9 mouse cellular contexts compared by ENCODE assay signal in the genomic region with DNA sequence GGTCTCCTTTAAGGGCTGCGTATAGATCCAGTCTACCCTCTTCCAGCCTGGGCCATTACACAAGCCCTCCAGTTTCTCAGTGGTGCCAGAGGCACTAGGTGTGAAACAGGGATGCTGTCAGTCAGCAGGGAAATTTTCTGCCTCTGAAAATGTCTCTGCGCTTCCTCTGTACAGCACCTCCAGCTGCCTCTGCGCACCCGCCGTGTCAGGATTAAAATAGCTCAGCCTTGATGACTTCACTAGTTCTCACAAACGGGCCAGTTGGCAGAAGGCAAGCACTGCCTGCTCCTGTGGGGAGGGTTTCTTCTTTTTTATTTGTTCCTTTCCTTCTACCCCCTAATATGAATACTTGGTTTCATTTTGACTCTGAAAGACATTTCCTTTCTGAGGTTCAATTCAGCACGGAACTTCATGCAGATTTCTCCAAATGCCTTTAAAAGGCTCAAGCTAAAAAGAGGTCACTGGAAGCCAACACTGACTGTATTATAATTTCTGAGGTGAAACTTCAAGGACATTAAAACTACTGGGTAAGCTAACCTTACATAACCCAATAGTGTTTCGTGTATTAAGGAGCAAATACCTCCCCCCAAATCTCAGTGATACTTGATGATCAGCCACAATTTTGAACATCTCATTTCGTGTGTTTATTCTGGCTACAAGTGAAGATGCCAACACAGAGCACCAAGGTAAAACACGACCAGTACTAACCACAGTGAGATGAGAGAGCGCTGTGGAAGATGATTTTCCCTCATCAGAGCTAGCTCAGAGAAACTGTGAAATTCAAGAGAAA.
DNase-seq lines count a peak whose midpoint lies in the region; ATAC-seq and TF ChIP-seq lines count a peak whose summit lies in the region.
"Had no signal": no experiment of that assay in that cellular context is flagged by ENCODE, and none has a peak within 500 bp of the region (broad histone marks: within the 10 kb centered on the region; RNA-seq: fewer than 3 reads in every experiment).

No protein-coding gene starts in this region.

- TF ChIP-seq POLR2A in limb, embryonic 14.5 days (IDR thresholded peaks at IDR 0.05; ENCODE audit: borderline replicate concordance, extremely low read depth, insufficient read depth, insufficient read length), result no peak

- no peaks in the 10 kb centered on the region for H3K4me1 ChIP-seq in limb, embryonic 14.5 days (ENCODE audit: control insufficient read depth, insufficient read depth, low read length)
- no peaks in the 10 kb centered on the region for H3K4me1 ChIP-seq in intestine, embryonic 15.5 days (replicated peaks)

- no peak overlapping the region for H3K4me3 ChIP-seq in limb, embryonic 14.5 days (replicated peaks; ENCODE audit: low read length)
- H3K4me3 ChIP-seq in intestine, embryonic 15.5 days (replicated peaks), result no peak overlapping the region
- H3K4me3 ChIP-seq: lung, embryonic 15.5 days had no signal

- peak; percentile 1 for DNase-seq in thymus, postnatal 25 days
- DNase-seq in thymus, postnatal 10 days (ENCODE audit: low spot score in 2 of 2), result no peak
- peak; percentile 74 to 86 for DNase-seq in cerebellum, adult 18-20 months
- peak; percentile 67 for DNase-seq in gastrocnemius, postnatal 14 days
- peak; percentile 35 to 54 for DNase-seq in kidney, adult 8-10 months
- no peak for DNase-seq in limb, embryonic 14.5 days (ENCODE audit: low spot score)
- DNase-seq in right cerebral cortex, postnatal 10 days (ENCODE audit: low spot score in 2 of 2), result peak; percentile 80 to 86

- intact Hi-C loops in gastrocnemius, postnatal 14 days (cut with DNase I; ENCODE audit: low total_unique reads), result no loop called here

- WGBS in limb, embryonic 14.5 days, result 61% methylated on average over 11 of the region's 11 CpGs
- WGBS in intestine, embryonic 15.5 days, result 70% methylated on average over 11 of the region's 11 CpGs

- H3K27ac ChIP-seq in limb, embryonic 14.5 days (replicated peaks; ENCODE audit: low read depth, low read length), result no peak overlapping the region
- H3K27ac ChIP-seq in intestine, embryonic 15.5 days, result no peak overlapping the region
- H3K27ac ChIP-seq: lung, embryonic 15.5 days had no signal

- no peak overlapping the region for H3K4me2 ChIP-seq in limb, embryonic 14.5 days (replicated peaks; ENCODE audit: low read depth, low read length, severe bottlenecking)
- H3K4me2 ChIP-seq in intestine, embryonic 15.5 days (replicated peaks), result no peak overlapping the region
- H3K4me2 ChIP-seq: lung, embryonic 15.5 days had no signal

- ATAC-seq in limb, embryonic 14.5 days (ENCODE audit: low FRiP score, low read depth), result peak; percentile 74; the same call in 1 of the 2 replicates
- ATAC-seq in intestine, embryonic 15.5 days, result no peak

- H3K9me3 ChIP-seq in limb, embryonic 14.5 days (ENCODE audit: control insufficient read depth, low read length), result no peaks in the 10 kb centered on the region
- no peaks in the 10 kb centered on the region for H3K9me3 ChIP-seq in intestine, embryonic 15.5 days
- H3K9me3 ChIP-seq: lung, embryonic 15.5 days had no signal

- no peaks in the 10 kb centered on the region for H3K27me3 ChIP-seq in limb, embryonic 14.5 days (ENCODE audit: control insufficient read depth, insufficient read depth, low read length)
- H3K27me3 ChIP-seq in intestine, embryonic 15.5 days (replicated peaks), result no peaks in the 10 kb centered on the region
- H3K27me3 ChIP-seq: lung, embryonic 15.5 days had no signal

- H3K36me3 ChIP-seq in limb, embryonic 14.5 days (ENCODE audit: control insufficient read depth, insufficient read depth, low read length), result no peaks in the 10 kb centered on the region; the same call in 1 of the 2 replicates
- no peaks in the 10 kb centered on the region for H3K36me3 ChIP-seq in intestine, embryonic 15.5 days
- H3K36me3 ChIP-seq: lung, embryonic 15.5 days had no signal

- H3K9ac ChIP-seq in limb, embryonic 14.5 days (ENCODE audit: low read depth, low read length, severe bottlenecking), result no peak overlapping the region
- H3K9ac ChIP-seq in intestine, embryonic 15.5 days, result no peak overlapping the region
- H3K9ac ChIP-seq: lung, embryonic 15.5 days had no signal

Comparison
In these comparisons a context has a peak if more than half of its experiments do, and no peak if none do; other contexts are left out.
1. DNase-seq: peak in thymus, postnatal 25 days (single experiment), cerebellum, adult 18-20 months (2 of 2), gastrocnemius, postnatal 14 days (single experiment), kidney, adult 8-10 months (2 of 2) and right cerebral cortex, postnatal 10 days (2 of 2); none in thymus, postnatal 10 days (0 of 2) and limb, embryonic 14.5 days (single experiment).